Mouse (Mus musculus) R1 (cell line): Measurements from ENCODE around the gene Ldlrad3.

Source experiments
- DNase-seq: peaks from one replicate; pipeline ENCODE4 v3.0.0-alpha.2; 2018; ENCODE audit warnings: low read depth, low spot score

The Ldlrad3 gene

GRCm38 (mm10) chr2:102144311-102144710 lies 41.9 kb downstream of the Ldlrad3 start:
- DNase-seq, result no peak

GRCm38 (mm10) chr2:102142654-102143271 lies 43.4 kb downstream of the Ldlrad3 start:
- DNase-seq, result no peak

DNA sequence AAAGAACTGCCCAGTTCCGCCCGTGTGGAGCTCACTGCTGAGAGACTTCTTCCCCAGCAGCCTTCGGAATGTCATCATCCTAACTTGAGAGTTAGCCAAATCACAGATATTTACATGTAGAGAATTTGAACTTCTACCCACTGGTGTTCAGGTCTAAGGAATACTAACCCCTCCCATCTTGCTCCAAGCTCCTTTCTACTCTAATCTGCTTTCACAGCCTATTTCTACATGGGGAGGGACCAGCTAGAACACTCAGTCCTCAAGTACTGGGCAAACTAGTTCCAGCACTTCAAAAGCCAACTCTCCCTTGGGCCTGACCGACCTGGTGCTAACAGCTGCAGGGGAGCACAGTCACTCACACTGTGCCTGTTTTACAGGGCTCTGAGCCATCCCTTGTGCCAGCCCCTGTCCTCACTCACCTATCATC lies 44.0 kb downstream of the Ldlrad3 start:
- DNase-seq, result no peak

DNA sequence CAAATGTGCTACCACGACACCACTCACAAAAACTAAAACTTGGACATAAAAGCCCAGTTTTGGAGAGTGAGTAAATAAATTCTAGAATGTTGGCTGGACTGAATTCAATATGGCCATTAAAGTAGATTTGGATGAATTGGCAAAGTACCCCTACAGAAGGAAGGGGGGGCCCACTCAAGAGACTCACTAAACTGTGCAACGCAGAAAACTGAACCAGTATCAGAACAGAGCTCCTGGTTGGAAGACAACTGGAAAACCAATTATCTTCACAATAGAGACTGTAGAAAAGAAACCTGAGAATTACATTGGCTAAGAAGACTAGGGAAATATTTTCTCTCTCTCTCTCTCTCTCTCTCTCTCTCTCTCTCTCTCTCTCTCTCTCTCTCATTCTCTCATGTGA lies 45.0 kb downstream of the Ldlrad3 start:
- no peak for DNase-seq

- DNase-seq, result no peak
Measured at GRCm38 (mm10) chr2:102137922-102138321, 48.3 kb downstream of the Ldlrad3 start.

GRCm38 (mm10) chr2:102136184-102136583 lies 50.0 kb downstream of the Ldlrad3 start:
- no peak for DNase-seq

- no peak for DNase-seq
Measured at GRCm38 (mm10) chr2:102134510-102135262, 51.5 kb downstream of the Ldlrad3 start.

DNA sequence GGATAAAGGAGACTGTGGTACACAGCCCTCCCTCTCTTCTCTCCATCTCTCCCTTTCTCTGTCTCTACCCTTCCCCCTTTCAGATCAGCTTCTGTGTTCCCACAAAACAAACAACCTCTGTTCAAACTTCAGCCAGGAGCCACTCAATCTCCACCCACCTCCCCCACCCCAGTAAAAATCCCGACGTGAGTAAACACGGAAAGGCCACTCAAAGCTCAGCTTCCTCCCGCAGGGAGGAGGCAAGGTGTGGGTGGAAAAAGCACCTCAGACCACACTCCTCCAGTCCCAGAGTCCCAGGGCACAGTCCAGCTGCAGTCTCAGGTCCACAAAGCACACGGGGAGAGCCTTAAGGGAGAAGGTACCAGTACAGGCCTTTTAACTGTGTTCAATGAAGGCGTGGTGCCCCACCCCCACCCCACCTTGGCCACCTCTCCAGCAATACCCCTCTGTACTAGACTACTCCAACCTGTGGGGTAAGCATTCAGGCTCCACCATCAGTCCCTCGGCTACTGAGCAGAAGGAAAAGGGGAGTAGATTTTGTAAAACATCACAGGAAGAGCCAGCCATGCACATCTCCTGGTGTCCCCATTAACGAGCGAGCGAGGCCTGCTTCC lies 53.1 kb downstream of the Ldlrad3 start:
- no peak for DNase-seq

GRCm38 (mm10) chr2:102130198-102130845 lies 55.9 kb downstream of the Ldlrad3 start:
- peak; percentile 67 for DNase-seq

DNA sequence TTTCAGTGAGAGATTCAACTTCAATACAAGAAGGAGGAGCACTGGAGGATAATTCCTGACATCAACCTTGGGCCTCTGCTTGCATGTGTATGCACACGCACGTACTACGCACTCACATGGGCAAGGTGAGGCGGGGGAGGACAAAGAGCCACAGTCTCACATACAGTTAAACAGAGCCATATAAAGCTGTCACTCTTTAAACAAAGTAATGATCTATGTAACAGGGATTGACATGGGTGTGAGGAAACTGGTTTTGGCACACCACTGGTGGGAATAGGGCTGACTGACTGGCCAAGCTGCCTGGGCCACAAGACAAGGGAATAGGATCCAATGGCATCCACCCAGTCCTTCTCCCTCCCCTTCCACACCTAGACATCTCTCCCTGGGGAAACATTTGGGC lies 57.0 kb downstream of the Ldlrad3 start:
- no peak for DNase-seq

DNA sequence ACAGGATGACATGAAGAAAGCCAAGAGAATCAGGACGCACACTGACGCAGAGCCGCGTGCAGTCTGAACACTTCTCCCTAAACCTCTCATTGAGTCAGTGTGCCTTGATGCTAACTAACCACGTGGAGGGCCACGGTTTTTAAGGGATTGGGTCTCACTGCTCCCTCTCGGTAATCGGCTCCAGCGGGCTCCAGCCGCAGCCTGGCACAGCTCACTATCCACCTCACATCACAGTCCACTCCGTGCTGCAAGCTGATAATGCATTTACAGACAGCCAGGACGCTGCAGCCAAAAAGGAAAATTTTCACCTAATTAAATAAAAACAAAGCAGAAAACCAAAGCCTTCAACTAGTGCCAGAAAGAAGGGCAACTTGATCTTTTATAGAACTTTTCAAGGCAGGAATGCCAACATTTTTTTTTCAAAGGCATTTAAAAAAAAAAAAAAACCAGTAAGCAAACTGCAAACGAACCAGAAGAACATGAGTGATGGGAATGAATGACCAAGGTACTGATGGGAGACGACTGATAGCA lies 57.6 kb downstream of the Ldlrad3 start:
- DNase-seq, result no peak

GRCm38 (mm10) chr2:102127791-102128387 lies 58.3 kb downstream of the Ldlrad3 start:
- DNase-seq, result peak; percentile 76

DNA sequence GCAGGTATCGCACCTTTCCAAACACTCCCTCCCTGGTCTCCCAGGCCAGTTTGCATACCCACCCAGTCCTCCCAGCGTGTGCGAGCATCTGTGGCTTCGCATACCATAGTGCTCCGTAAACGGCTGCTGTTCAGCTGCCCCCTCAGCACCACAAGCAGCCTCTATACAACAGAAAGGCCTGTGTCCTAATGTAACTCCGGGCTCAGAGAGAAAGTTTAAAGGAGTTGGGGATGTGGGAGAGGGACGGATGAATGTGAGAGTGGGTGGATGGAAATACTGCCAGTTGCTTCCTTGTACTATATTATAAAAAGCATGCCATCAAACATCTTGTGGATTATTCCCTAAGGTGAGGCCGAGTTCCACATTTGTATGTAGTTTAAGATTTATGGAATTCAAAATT lies 59.0 kb downstream of the Ldlrad3 start:
- DNase-seq, result no peak

DNA sequence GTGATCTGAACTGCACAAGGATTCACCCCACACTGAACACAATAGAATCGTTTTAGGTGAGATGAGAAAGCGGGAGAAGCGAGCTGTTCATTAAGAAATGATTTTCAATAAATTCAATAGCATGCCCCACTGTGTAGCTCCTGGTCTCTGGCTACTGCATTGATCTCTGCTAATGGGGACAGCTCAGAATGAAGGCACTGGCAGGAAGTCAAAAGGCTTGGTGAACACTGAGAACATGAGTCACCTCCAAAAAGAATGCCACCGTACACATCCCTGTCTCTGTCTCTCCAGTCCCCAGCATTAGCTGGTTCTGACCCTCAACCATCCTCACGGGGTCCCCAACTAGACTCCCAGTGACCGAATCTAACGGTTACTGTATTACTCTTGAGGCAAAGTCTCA lies 60.1 kb downstream of the Ldlrad3 start:
- no peak for DNase-seq

DNA sequence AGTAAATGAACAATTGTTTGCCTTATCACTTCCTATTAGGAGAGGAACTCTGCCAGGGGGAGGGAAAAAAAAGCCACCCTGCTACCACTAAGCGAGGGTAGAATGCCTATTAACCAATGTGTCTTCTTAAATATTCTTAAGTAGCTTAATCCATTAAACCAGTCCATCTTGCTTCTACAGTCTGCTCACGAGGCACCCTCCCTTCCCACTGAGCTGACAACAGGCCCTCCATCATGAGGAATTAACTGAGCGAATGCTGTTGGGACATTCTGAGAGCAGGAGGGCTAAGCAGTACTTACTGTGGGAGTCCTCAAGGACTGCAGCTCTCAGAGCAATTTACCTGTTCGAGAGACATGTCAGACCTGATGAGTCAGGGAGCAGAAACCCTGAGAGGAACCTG lies 61.1 kb downstream of the Ldlrad3 start:
- DNase-seq, result no peak

DNA sequence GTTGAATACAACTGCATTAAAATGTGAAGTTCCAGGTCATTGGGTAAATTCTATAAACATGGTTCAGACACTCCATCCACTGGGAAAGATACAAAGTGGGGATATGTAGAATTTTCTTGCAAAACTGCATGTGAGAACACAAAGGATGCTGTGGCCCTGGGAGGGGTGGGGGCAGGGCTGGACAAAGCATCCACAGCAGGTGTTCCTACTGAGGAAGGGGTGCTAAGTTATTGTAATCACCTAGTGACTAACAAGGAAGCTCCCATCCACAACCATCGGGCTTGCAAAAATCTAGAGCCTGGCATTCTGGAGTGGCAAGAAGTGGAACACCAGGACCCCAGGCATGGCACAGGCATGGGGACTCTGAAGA lies 64.1 kb downstream of the Ldlrad3 start:
- peak; percentile 89 for DNase-seq

DNA sequence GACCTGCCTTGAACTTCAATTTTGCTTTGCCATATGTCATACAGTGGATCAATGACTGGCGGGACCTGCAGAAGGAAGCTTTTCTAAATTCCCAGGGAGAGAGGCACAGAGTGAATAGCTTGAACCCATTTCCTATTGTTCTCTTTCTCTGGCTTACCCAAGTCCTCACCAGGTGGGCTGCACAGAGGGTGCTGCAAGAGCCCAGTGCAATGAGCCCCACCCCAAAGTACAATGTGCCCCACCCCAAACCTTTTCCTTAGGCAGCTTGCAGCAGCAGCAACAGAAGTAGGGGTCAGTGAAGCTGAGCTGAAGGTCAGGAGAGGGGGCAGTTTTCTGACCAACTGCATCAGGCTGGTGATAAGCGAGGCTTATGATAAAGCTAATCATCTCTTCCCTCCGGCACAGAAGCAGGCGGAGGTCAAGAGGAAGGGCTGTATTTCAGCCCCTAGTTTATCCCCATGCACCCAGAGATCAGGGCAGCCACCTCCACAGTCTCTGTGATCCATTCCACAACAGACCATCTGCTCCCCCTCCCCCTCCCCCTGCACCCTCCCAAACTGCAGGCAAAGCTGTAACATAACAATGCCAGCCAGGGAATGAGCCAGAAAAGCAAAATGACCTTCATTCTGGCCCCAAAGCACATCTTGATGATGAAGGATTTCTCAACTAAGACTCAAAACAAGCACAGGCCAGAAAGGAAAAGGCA lies 64.6 kb downstream of the Ldlrad3 start:
- peak; percentile 94 for DNase-seq

- DNase-seq, result no peak
Measured at GRCm38 (mm10) chr2:102119751-102120505, 66.3 kb downstream of the Ldlrad3 start.

- no peak for DNase-seq
Measured at GRCm38 (mm10) chr2:102118988-102119460, 67.2 kb downstream of the Ldlrad3 start.

- peak; percentile 56 for DNase-seq
Measured at GRCm38 (mm10) chr2:102117402-102117760, 68.8 kb downstream of the Ldlrad3 start.
